Mouse (Mus musculus): ENCODE results near the gene Wdr6. TPM values are rescaled to one million over a fixed set of nuclear protein-coding genes. Genes with fewer than 3 reads are reported as not detected.

Wdr6 gene
- polyA plus RNA-seq, 2 experiments, result 8.4 TPM

GRCm38 (mm10) chr9:108573774-108574690, 4.5 kb downstream of the Wdr6 start:
- H3K27ac ChIP-seq, result no peak overlapping the region
- ATAC-seq (ENCODE audit: insufficient read depth) (no peak), DNase-seq (ENCODE audit: low read depth in 3 of 3, low spot score in 3 of 3) (no peak)
- no peaks in the 10 kb centered on the region for H3K27me3 ChIP-seq (ENCODE audit: control insufficient read depth, insufficient read depth, low read length)
- H3K9ac ChIP-seq (replicated peaks), result no peak overlapping the region
- WGBS (ENCODE audit: insufficient replicate concordance), result 66% methylated on average over 26 of the region's 26 CpGs
- H3K4me2 ChIP-seq (ENCODE audit: low read depth), result no peak overlapping the region
- peaks cover 6% of the 10 kb centered on the region for H3K36me3 ChIP-seq (replicated peaks; ENCODE audit: control insufficient read depth, insufficient read depth, low read depth)
- peak; percentile 78 for TF ChIP-seq CTCF (IDR thresholded peaks at IDR 0.05; ENCODE audit: low read depth)
- no peak for TF ChIP-seq EP300 (IDR thresholded peaks at IDR 0.05; ENCODE audit: low read depth)
- H3K4me1 ChIP-seq (replicated peaks; ENCODE audit: control insufficient read depth in 2 of 2, insufficient read depth in 2 of 2, low read length in 1 of 2), result peaks cover 3 to 13% of the 10 kb centered on the region in 2 experiments
- no peaks in the 10 kb centered on the region for H3K9me3 ChIP-seq (ENCODE audit: control insufficient read depth, low read length)
- no peak overlapping the region for H3K4me3 ChIP-seq (ENCODE audit: insufficient read depth in 1 of 2, low read depth in 2 of 2, low read length in 2 of 2)

DNA sequence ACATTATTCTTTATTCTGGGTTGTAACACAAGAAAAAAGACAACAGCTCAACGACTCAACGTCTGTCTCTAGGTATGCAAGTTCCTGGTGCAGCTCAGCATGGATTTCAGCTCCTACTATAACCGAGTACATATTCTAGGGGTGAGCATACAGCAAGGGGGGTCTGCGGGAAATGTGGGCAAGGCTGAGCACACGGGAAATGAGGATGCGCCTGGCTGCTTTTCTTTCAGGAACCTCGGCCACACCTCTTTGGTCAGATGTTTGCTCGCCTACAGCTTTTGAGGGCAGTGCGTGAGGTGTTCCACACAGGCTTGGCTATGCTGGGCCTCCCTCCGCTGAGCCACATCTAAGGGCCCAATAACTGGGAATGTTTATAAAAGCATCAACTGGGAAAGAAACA, 6.2 kb downstream of the Wdr6 start:
- 72% methylated on average over 10 of the region's 10 CpGs for WGBS (ENCODE audit: insufficient replicate concordance)
- no peak overlapping the region for H3K9ac ChIP-seq (replicated peaks)
- H3K4me2 ChIP-seq (ENCODE audit: low read depth), result no peak overlapping the region
- H3K4me1 ChIP-seq (replicated peaks; ENCODE audit: control insufficient read depth in 2 of 2, insufficient read depth in 2 of 2, low read length in 1 of 2), result peaks cover 12 to 17% of the 10 kb centered on the region in 2 experiments
- H3K9me3 ChIP-seq (ENCODE audit: control insufficient read depth, low read length), result no peaks in the 10 kb centered on the region
- no peak overlapping the region for H3K4me3 ChIP-seq (ENCODE audit: insufficient read depth in 1 of 2, low read depth in 2 of 2, low read length in 2 of 2)
- peaks cover 6% of the 10 kb centered on the region for H3K36me3 ChIP-seq (replicated peaks; ENCODE audit: control insufficient read depth, insufficient read depth, low read depth)
- no peak for TF ChIP-seq EP300 (IDR thresholded peaks at IDR 0.05; ENCODE audit: low read depth)
- no peaks in the 10 kb centered on the region for H3K27me3 ChIP-seq (ENCODE audit: control insufficient read depth, insufficient read depth, low read length)
- DNase-seq (ENCODE audit: low read depth in 3 of 3, low spot score in 3 of 3) (no peak), ATAC-seq (ENCODE audit: insufficient read depth) (no peak)
- no peak overlapping the region for H3K27ac ChIP-seq

GRCm38 (mm10) chr9:108571401-108571973, 7.1 kb downstream of the Wdr6 start:
- no peak overlapping the region for H3K4me3 ChIP-seq (ENCODE audit: insufficient read depth in 1 of 2, low read depth in 2 of 2, low read length in 2 of 2)
- ATAC-seq (ENCODE audit: insufficient read depth) (no peak), DNase-seq (ENCODE audit: low read depth in 3 of 3, low spot score in 3 of 3) (no peak)
- no peak overlapping the region for H3K27ac ChIP-seq
- 86% methylated on average over 16 of the region's 16 CpGs for WGBS (ENCODE audit: insufficient replicate concordance)
- H3K27me3 ChIP-seq (ENCODE audit: control insufficient read depth, insufficient read depth, low read length), result no peaks in the 10 kb centered on the region
- H3K4me1 ChIP-seq (replicated peaks; ENCODE audit: control insufficient read depth in 2 of 2, insufficient read depth in 2 of 2, low read length in 1 of 2), result peaks cover 12 to 17% of the 10 kb centered on the region in 2 experiments
- peaks cover 6% of the 10 kb centered on the region for H3K36me3 ChIP-seq (replicated peaks; ENCODE audit: control insufficient read depth, insufficient read depth, low read depth)
- TF ChIP-seq EP300 (IDR thresholded peaks at IDR 0.05; ENCODE audit: low read depth) (no peak), CTCF (IDR thresholded peaks at IDR 0.05; ENCODE audit: low read depth) (no peak)
- H3K4me2 ChIP-seq (ENCODE audit: low read depth), result no peak overlapping the region
- H3K9ac ChIP-seq (replicated peaks), result no peak overlapping the region
- no peaks in the 10 kb centered on the region for H3K9me3 ChIP-seq (ENCODE audit: control insufficient read depth, low read length)

DNA sequence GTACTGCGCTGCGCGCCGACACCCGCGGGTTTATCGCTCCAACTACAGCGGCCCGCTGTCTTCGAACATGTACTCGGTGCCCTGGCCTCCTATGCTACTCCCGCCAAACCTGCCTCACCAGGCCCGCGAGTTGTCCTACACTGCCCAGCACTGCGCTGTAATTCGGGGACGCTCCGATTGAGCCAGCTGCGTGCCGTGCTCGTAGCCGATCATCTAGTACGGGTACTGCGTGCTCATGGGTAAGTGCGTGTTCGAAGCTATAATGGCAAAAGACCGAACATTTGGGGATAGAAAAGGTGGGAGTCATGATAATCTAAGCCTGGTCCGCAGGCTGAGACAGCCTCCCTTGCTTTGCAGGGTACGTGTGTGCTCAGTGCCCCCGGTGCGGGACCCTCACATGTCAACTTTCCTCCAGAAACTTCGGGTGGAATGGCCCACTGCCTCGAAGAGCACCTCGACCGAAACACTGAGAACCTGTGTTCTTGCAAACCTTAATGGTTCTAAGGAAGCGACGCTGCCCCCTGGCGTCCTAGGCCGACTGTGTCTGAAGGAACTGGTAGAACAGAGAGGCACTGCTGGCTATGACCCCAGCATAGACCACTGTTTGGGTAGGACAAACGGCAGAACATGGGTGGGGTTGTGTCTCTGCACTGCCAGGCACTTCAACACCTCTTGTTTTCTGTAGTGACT, 8.2 kb downstream of the Wdr6 start:
- under 1% methylated on average over 40 of the region's 40 CpGs for WGBS (ENCODE audit: insufficient replicate concordance)
- Histone ChIP-seq H3K36me3 (replicated peaks; ENCODE audit: control insufficient read depth, insufficient read depth, low read depth) (peaks cover 10% of the 10 kb centered on the region), H3K4me1 (replicated peaks; ENCODE audit: control insufficient read depth in 2 of 2, insufficient read depth in 2 of 2, low read length in 1 of 2) (peaks cover 12 to 21% of the 10 kb centered on the region in 2 experiments), H3K9ac (replicated peaks) (peak overlapping the region; percentile 46), H3K9me3 (ENCODE audit: control insufficient read depth, low read length) (no peaks in the 10 kb centered on the region), H3K4me2 (ENCODE audit: low read depth) (peak overlapping the region; percentile 99), H3K4me3 (ENCODE audit: insufficient read depth in 1 of 2, low read depth in 2 of 2, low read length in 2 of 2) (peak overlapping the region; percentile 66 to 73), H3K27me3 (ENCODE audit: control insufficient read depth, insufficient read depth, low read length) (no peaks in the 10 kb centered on the region), H3K27ac (peak overlapping the region; percentile 31)
- ATAC-seq (ENCODE audit: insufficient read depth) (peak; percentile 12), DNase-seq (ENCODE audit: low read depth in 3 of 3, low spot score in 3 of 3) (peak; percentile 68 to 80 (median 70))
- no peak for TF ChIP-seq EP300 (IDR thresholded peaks at IDR 0.05; ENCODE audit: low read depth)
- TF ChIP-seq CTCF (IDR thresholded peaks at IDR 0.05; ENCODE audit: low read depth), result peak; percentile 93

Data from liver, embryonic 14.5 days (tissue).